Mouse (Mus musculus) hindbrain, postnatal 0 days (tissue): ENCODE measurements around the gene Dctn2. TPM values are rescaled to one million over a fixed set of nuclear protein-coding genes. Genes with fewer than 3 reads are reported as not detected.
A peak's percentile ranks its signal among the peaks of the same experiment; 100 is the strongest.
"Not testable (repeated sequence)": the region's sequence is repeated elsewhere in the genome, so short reads cannot be mapped to it uniquely, and the experiment has no call there.

ENCODE experiments used
- ATAC-seq: fragments of 200-750 bp; cut with Nextera tagmentation; 2 replicates; pipeline ENCODE4 v1.8.0; 2017; ENCODE audit warnings: mild to moderate bottlenecking, moderate TSS enrichment, moderate library complexity
- DNase-seq: peaks from one replicate; pipeline ENCODE4 v3.0.0-alpha.2; 2015; ENCODE audit warnings: low spot score
- H3K27ac ChIP-seq: fragments of 300-500 bp; sonication (generic); 2 replicates; pipeline ENCODE4 v1.5.1; 2014; ENCODE audit warnings: mild to moderate bottlenecking
- H3K27me3 ChIP-seq: fragments of 300-500 bp; sonication (generic); 2 replicates; pipeline ENCODE4 v1.6.1; 2014; ENCODE audit warnings: low read length, mixed read lengths; ENCODE audit not compliant: insufficient read depth
- H3K36me3 ChIP-seq: fragments of 300-500 bp; sonication (generic); 2 replicates; pipeline ENCODE4 v1.6.1; 2014; ENCODE audit warnings: low read length, mixed read lengths; ENCODE audit not compliant: insufficient read depth
- H3K4me1 ChIP-seq: fragments of 300-500 bp; sonication (generic); 2 replicates; pipeline ENCODE4 v1.6.1; 2014; ENCODE audit warnings: antibody characterized with exemption, low read length, mixed read lengths; ENCODE audit not compliant: insufficient read depth
- H3K4me2 ChIP-seq: fragments of 300-500 bp; sonication (generic); 2 replicates; pipeline ENCODE4 v1.6.1; 2014; ENCODE audit warnings: low read depth, mild to moderate bottlenecking, low read length, moderate library complexity, mixed read lengths
- H3K4me3 ChIP-seq: fragments of 300-500 bp; sonication (generic); 2 replicates; pipeline ENCODE4 v1.5.1; 2014; ENCODE audit warnings: low read length
- H3K9ac ChIP-seq: fragments of 300-500 bp; sonication (generic); replicated peaks from 2 replicates; pipeline ENCODE4 v1.6.1; 2014; ENCODE audit warnings: mild to moderate bottlenecking, low read length, moderate library complexity, mixed read lengths
- H3K9me3 ChIP-seq: fragments of 300-500 bp; sonication (generic); 2 replicates; pipeline ENCODE4 v1.6.1; 2016; ENCODE audit warnings: low read length, mixed read lengths
- CTCF ChIP-seq: IDR thresholded peaks from 2 replicates; pipeline ENCODE4 v1.5.1; 2016; ENCODE audit warnings: antibody characterized with exemption, control low read depth, low read depth
- WGBS: fragments of 180-500 bp; shearing (Covaris S2); extraction: QIAGEN DNeasy Blood & Tissue Kit; methylation state at CpG from one replicate; pipeline ENCODE4 v1.1.7; 2014; 5-methylcytosine and 5-hydroxymethylcytosine counted together
- polyA plus RNA-seq: library from polyadenylated mRNA; unstranded; fragments of >200 nt; fragmentation: Nextera tagmentation; extraction: Ambion mirVana; gene quantifications from 2 replicates; pipeline ENCODE4 v1.2.1, GENCODE M21; 2015
- total RNA-seq: library from RNA; depleted of rRNA; stranded (reverse); fragments of >200 nt; gene quantifications from 2 replicates; pipeline ENCODE4 v1.2.3, GENCODE M21; 2014

The Dctn2 gene
- total and polyA plus RNA-seq, 2 experiments from 2014 or later = 314 to 323 TPM

GRCm38 (mm10) chr10:127311476-127312355, 45.5 kb downstream of the Dctn2 start, which contains the start of gene Mars:
TSS of gene Mars (minus strand) at chr10:127311786.
- TF ChIP-seq CTCF = no peak
- H3K9ac ChIP-seq = peak within 1 kb of the TSS; percentile 73
- H3K4me2 ChIP-seq = peak within 1 kb of the TSS; percentile 79
- peaks cover 18% of the 10 kb centered on the region for H3K36me3 ChIP-seq
- DNase-seq (peak; percentile 97), ATAC-seq (peak; percentile 97)
- peaks cover 5% of the 10 kb centered on the region; the same call in 1 of the 2 replicates for H3K4me1 ChIP-seq
- under 1% methylated on average over 64 of the region's 65 CpGs for WGBS
- peak within 1 kb of the TSS; percentile 80 for H3K27ac ChIP-seq
- H3K9me3 ChIP-seq = no peaks in the 10 kb centered on the region
- peak within 1 kb of the TSS; percentile 71 for H3K4me3 ChIP-seq
- H3K27me3 ChIP-seq = no peaks in the 10 kb centered on the region

GRCm38 (mm10) chr10:127312356-127312676, 46.1 kb downstream of the Dctn2 start:
- Histone ChIP-seq H3K36me3 (peaks cover 14% of the 10 kb centered on the region), H3K9ac (peak overlapping the region; percentile 73; the same call in 1 of the 2 replicates), H3K4me1 (peaks cover 5% of the 10 kb centered on the region; the same call in 1 of the 2 replicates), H3K9me3 (no peaks in the 10 kb centered on the region), H3K27me3 (no peaks in the 10 kb centered on the region), H3K27ac (peak overlapping the region; percentile 80), H3K4me2 (peak overlapping the region; percentile 79), H3K4me3 (peak overlapping the region; percentile 71)
- peak; percentile 89 for TF ChIP-seq CTCF
- 3% methylated on average over 4 of the region's 4 CpGs for WGBS
- DNase-seq (peak; percentile 90), ATAC-seq (peak; percentile 49)

- DNase-seq (no peak), ATAC-seq (no peak)
- H3K36me3 ChIP-seq = peaks cover 9% of the 10 kb centered on the region
- 83% methylated on average over 4 of the region's 4 CpGs for WGBS
- peaks cover 5% of the 10 kb centered on the region; the same call in 1 of the 2 replicates for H3K4me1 ChIP-seq
- no peak overlapping the region for H3K9ac ChIP-seq
- no peak for TF ChIP-seq CTCF
- no peak overlapping the region for H3K4me3 ChIP-seq
- H3K27ac ChIP-seq = no peak overlapping the region
- H3K4me2 ChIP-seq = no peak overlapping the region
- H3K9me3 ChIP-seq = no peaks in the 10 kb centered on the region
- H3K27me3 ChIP-seq = no peaks in the 10 kb centered on the region
Measured at GRCm38 (mm10) chr10:127312858-127313257, 46.7 kb downstream of the Dctn2 start.

GRCm38 (mm10) chr10:127313516-127313915, 47.3 kb downstream of the Dctn2 start:
- DNase-seq, H3K27me3 ChIP-seq, H3K9me3 ChIP-seq, H3K4me2 ChIP-seq, H3K36me3 ChIP-seq, H3K27ac ChIP-seq, ATAC-seq, H3K4me1 ChIP-seq, H3K4me3 ChIP-seq, H3K9ac ChIP-seq: not testable (repeated sequence)
- 94% methylated on average over 5 of the region's 5 CpGs for WGBS

GRCm38 (mm10) chr10:127314950-127315349, 48.8 kb downstream of the Dctn2 start:
- WGBS = 73% methylated on average over 1 of the region's 1 CpGs
- not testable (repeated sequence) for H3K36me3 ChIP-seq, ATAC-seq, H3K4me2 ChIP-seq, H3K4me3 ChIP-seq, H3K27me3 ChIP-seq, H3K9me3 ChIP-seq, H3K9ac ChIP-seq, DNase-seq, H3K27ac ChIP-seq, H3K4me1 ChIP-seq

GRCm38 (mm10) chr10:127317277-127317676, 51.1 kb downstream of the Dctn2 start:
- no peaks in the 10 kb centered on the region for H3K36me3 ChIP-seq
- ATAC-seq = no peak
- WGBS = 63% methylated on average over 2 of the region's 2 CpGs

GRCm38 (mm10) chr10:127318009-127318408, 51.8 kb downstream of the Dctn2 start:
- no peak for ATAC-seq
- H3K36me3 ChIP-seq = no peaks in the 10 kb centered on the region
- no peak overlapping the region for H3K4me3 ChIP-seq
- H3K9ac ChIP-seq = no peak overlapping the region
- no peak for DNase-seq
- no peak overlapping the region for H3K4me2 ChIP-seq
- 41% methylated on average over 4 of the region's 4 CpGs for WGBS
- no peak overlapping the region for H3K27ac ChIP-seq
- no peak for TF ChIP-seq CTCF
- H3K9me3 ChIP-seq = no peaks in the 10 kb centered on the region
- no peaks in the 10 kb centered on the region for H3K4me1 ChIP-seq
- no peaks in the 10 kb centered on the region for H3K27me3 ChIP-seq

More at GRCm38 (mm10) chr10:127317277-127317676, 51.1 kb downstream of the Dctn2 start:
- H3K4me3 ChIP-seq = no peak overlapping the region
- H3K27ac ChIP-seq = no peak overlapping the region
- no peak for DNase-seq
- H3K4me1 ChIP-seq = no peaks in the 10 kb centered on the region
- no peaks in the 10 kb centered on the region for H3K27me3 ChIP-seq
- H3K4me2 ChIP-seq = no peak overlapping the region
- H3K9me3 ChIP-seq = no peaks in the 10 kb centered on the region
- H3K9ac ChIP-seq = no peak overlapping the region
- no peak for TF ChIP-seq CTCF
